Mouse (Mus musculus): ENCODE measurements around the gene Lrrc8a.
A peak's percentile ranks its signal among the peaks of the same experiment; 100 is the strongest.

The Lrrc8a gene

DNA sequence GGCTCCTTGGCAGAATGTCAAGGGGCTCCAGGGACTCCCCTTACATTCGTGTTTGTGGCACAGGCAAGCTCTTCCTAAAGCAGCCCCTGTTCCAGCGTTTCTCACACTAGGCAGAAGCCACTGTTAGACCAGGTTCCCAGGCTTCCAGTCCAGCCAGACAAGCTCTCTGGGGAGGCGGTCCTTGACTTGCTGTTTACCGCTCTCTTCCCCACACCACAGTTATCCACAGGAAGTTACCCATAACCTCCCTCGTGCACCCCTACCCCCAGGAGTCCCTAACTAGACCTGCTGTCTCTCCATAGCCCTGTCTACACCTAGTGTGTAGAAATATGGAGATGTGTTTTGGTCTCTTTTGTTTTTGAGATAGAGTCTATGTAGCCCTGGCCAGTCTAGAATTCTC, 16.3 kb downstream of the Lrrc8a start:
- TF ChIP-seq CTCF (conservative IDR thresholded peaks at IDR 0.05; ENCODE audit: low read length) (no peak), NANOG (IDR thresholded peaks at IDR 0.05; ENCODE audit: borderline replicate concordance, low read length) (no peak), POU5F1 (IDR thresholded peaks at IDR 0.05; ENCODE audit: borderline replicate concordance, low read length) (no peak)
- peaks cover 57% of the 10 kb centered on the region for H3K36me3 ChIP-seq (ENCODE audit: insufficient read depth, low read length)
- H3K4me1 ChIP-seq (replicated peaks; ENCODE audit: low read depth, low read length), result peaks cover 88% of the 10 kb centered on the region
- H3K27me3 ChIP-seq (ENCODE audit: insufficient read depth, low read length), result no peaks in the 10 kb centered on the region
- no peak overlapping the region for H3K4me3 ChIP-seq (replicated peaks; ENCODE audit: low read length)
- H3K9me3 ChIP-seq (ENCODE audit: low read length), result no peaks in the 10 kb centered on the region

DNA sequence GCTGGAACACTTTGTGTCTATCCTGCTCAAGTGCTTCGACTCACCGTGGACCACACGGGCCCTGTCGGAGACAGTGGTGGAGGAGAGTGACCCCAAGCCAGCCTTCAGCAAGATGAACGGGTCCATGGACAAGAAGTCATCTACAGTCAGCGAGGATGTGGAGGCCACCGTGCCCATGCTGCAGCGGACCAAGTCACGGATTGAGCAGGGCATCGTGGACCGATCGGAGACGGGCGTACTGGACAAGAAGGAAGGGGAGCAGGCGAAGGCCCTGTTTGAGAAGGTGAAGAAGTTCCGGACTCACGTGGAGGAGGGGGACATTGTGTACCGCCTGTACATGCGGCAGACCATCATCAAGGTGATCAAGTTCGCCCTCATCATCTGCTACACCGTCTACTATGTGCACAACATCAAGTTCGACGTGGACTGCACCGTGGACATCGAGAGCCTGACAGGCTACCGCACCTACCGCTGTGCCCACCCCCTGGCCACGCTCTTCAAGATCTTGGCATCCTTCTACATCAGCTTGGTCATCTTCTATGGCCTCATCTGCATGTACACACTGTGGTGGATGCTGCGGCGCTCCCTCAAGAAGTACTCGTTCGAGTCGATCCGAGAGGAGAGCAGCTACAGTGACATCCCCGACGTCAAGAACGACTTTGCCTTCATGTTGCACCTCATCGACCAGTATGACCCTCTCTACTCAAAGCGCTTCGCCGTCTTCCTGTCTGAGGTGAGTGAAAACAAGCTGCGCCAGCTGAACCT, 18.3 kb downstream of the Lrrc8a start:
- Histone ChIP-seq H3K9me3 (ENCODE audit: low read length) (no peaks in the 10 kb centered on the region), H3K36me3 (ENCODE audit: insufficient read depth, low read length) (peaks cover 67% of the 10 kb centered on the region), H3K4me1 (replicated peaks; ENCODE audit: low read depth, low read length) (peaks cover 86% of the 10 kb centered on the region), H3K27me3 (ENCODE audit: insufficient read depth, low read length) (no peaks in the 10 kb centered on the region), H3K4me3 (replicated peaks; ENCODE audit: low read length) (peak overlapping the region; percentile 62)
- TF ChIP-seq CTCF (conservative IDR thresholded peaks at IDR 0.05; ENCODE audit: low read length) (no peak), NANOG (IDR thresholded peaks at IDR 0.05; ENCODE audit: borderline replicate concordance, low read length) (no peak), POU5F1 (IDR thresholded peaks at IDR 0.05; ENCODE audit: borderline replicate concordance, low read length) (no peak)

DNA sequence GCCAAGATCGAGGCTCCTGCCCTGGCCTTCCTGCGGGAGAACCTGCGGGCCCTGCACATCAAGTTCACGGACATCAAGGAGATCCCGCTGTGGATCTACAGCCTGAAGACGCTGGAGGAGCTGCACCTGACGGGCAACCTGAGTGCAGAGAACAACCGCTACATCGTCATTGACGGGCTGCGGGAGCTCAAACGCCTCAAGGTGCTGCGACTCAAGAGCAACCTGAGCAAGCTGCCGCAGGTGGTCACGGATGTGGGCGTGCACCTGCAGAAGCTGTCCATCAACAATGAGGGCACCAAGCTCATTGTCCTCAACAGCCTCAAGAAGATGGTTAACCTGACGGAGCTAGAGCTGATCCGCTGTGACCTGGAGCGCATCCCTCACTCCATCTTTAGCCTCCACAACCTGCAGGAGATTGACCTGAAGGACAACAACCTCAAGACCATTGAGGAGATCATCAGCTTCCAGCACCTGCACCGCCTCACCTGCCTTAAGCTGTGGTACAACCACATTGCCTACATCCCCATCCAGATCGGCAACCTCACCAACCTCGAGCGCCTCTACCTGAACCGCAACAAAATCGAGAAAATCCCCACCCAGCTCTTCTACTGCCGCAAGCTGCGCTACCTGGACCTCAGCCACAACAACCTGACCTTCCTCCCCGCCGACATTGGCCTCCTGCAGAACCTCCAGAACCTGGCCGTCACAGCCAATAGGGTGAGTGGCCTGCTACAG, 19.3 kb downstream of the Lrrc8a start:
- H3K36me3 ChIP-seq (ENCODE audit: insufficient read depth, low read length), result peaks cover 74% of the 10 kb centered on the region
- TF ChIP-seq NANOG (IDR thresholded peaks at IDR 0.05; ENCODE audit: borderline replicate concordance, low read length) (no peak), POU5F1 (IDR thresholded peaks at IDR 0.05; ENCODE audit: borderline replicate concordance, low read length) (no peak)
- peaks cover 86% of the 10 kb centered on the region for H3K4me1 ChIP-seq (replicated peaks; ENCODE audit: low read depth, low read length)
- H3K27me3 ChIP-seq (ENCODE audit: insufficient read depth, low read length), result no peaks in the 10 kb centered on the region
- H3K9me3 ChIP-seq (ENCODE audit: low read length), result no peaks in the 10 kb centered on the region
- H3K4me3 ChIP-seq (replicated peaks; ENCODE audit: low read length), result peak overlapping the region; percentile 62

DNA sequence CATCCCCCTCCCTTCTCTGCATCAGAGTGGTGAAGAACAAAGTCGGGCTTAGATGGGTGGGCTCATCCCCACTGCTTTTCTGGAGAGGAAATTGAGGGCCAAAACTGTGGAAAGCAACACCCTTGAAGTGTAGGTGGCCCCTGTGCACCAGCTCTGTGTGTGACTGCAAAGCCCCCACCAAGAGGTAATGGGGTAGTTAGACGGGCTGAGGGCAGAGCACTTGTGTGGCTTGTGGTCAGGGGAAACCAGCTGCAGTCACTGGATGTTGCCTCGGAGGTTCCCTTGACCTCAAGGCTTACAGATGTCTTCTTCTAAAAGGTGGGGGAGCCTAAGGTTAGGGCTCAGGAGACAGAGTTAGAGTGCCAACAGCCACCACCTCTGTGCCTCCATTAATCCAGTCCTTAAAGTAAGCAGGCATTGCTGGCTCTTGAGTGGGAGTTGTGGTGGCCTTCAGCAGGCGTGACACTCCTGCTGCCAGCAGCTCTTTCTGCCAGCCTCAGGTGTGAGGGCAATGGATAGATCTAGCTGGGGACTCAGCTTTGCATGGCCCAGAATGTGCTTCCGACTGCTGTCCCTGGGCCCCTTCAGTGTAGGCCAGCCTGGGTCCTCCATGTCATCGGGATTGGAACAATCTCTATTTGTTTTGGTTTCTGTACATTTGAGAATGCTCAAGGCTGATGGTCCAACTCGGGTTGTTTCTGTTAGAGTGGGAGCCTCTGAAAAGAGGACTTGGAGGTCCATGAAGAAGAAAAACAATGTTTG, 20.4 kb downstream of the Lrrc8a start:
- Histone ChIP-seq H3K4me1 (replicated peaks; ENCODE audit: low read depth, low read length) (peaks cover 85% of the 10 kb centered on the region), H3K27me3 (ENCODE audit: insufficient read depth, low read length) (no peaks in the 10 kb centered on the region), H3K9me3 (ENCODE audit: low read length) (no peaks in the 10 kb centered on the region), H3K4me3 (replicated peaks; ENCODE audit: low read length) (no peak overlapping the region), H3K36me3 (ENCODE audit: insufficient read depth, low read length) (peaks cover 83% of the 10 kb centered on the region)
- TF ChIP-seq POU5F1 (IDR thresholded peaks at IDR 0.05; ENCODE audit: borderline replicate concordance, low read length), result no peak
- no peak for TF ChIP-seq NANOG (IDR thresholded peaks at IDR 0.05; ENCODE audit: borderline replicate concordance, low read length)
- TF ChIP-seq CTCF (conservative IDR thresholded peaks at IDR 0.05; ENCODE audit: low read length), result no peak

DNA sequence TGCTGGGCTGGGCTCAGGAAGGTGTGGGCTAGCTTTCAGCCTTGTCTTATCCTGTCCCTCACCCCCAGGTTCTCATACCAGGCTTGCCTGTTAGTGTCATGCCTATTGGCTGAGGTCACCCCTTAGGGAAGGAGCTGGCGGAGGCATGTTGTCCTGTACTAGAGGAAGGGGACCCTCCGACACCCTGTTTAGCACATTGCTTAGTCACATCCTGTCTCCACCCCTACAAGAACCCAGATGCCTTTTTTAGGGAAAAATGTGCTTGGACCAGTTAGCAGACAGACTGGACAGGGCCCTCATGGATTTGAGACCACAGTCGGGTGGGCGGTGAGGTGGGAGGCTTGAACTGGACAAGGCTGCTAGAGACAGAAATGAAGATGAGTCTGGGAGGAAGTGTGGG, 21.1 kb downstream of the Lrrc8a start:
- no peaks in the 10 kb centered on the region for H3K9me3 ChIP-seq (ENCODE audit: low read length)
- TF ChIP-seq POU5F1 (IDR thresholded peaks at IDR 0.05; ENCODE audit: borderline replicate concordance, low read length) (no peak), CTCF (conservative IDR thresholded peaks at IDR 0.05; ENCODE audit: low read length) (no peak), NANOG (IDR thresholded peaks at IDR 0.05; ENCODE audit: borderline replicate concordance, low read length) (no peak)

DNA sequence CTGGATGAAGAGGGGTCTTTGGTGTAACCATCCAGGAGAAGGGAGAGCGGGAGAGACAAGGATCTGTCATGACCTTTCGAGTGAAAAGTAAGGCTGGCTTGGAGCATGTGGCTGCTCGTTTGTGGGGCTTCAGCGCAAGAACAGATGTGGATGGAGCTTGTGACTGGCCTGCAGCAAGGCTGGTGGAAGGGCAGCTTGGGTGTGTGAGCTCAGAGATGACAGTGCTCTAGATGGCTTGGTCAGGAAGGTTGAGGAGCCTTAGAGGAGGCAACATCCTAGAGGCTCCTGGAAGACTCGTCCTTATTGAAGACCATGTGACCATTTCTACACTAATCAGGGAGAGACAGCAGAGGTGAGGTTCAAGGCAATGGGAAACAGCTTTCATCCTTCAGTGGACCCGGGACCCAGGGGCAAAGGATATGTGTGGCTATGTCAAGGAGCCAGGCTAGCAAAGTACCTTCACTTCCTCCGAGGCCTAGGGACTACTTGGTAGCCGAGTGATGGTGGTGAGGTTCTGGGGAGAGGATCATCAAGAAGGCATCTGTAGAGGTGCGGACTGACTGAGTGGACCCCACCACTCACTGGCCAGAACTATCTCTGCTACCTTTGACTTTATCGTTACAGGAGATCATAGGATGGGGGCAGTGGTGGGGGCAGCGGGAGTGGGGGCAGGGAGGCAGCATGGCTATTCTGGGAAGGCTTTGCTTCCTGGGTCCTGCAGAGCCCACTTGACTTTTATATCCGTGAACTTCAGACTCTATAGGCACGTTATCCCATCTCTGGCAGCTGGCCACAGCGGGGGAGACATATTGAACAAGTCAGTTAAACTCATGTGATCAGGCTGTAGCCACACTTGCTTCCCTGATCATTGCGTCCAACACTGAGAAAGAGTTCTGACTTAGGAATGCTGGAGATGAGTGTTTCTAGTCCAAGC, 21.9 kb downstream of the Lrrc8a start:
- Histone ChIP-seq H3K27me3 (ENCODE audit: insufficient read depth, low read length) (no peaks in the 10 kb centered on the region), H3K9me3 (ENCODE audit: low read length) (no peaks in the 10 kb centered on the region), H3K36me3 (ENCODE audit: insufficient read depth, low read length) (peaks cover 93% of the 10 kb centered on the region), H3K4me1 (replicated peaks; ENCODE audit: low read depth, low read length) (peaks cover 86% of the 10 kb centered on the region), H3K4me3 (replicated peaks; ENCODE audit: low read length) (no peak overlapping the region)
- TF ChIP-seq NANOG (IDR thresholded peaks at IDR 0.05; ENCODE audit: borderline replicate concordance, low read length), result no peak
- TF ChIP-seq CTCF (conservative IDR thresholded peaks at IDR 0.05; ENCODE audit: low read length), result no peak
- no peak for TF ChIP-seq POU5F1 (IDR thresholded peaks at IDR 0.05; ENCODE audit: borderline replicate concordance, low read length)

More for the DNA sequence above, 21.1 kb downstream of the Lrrc8a start:
- Histone ChIP-seq H3K4me3 (replicated peaks; ENCODE audit: low read length) (no peak overlapping the region), H3K27me3 (ENCODE audit: insufficient read depth, low read length) (no peaks in the 10 kb centered on the region), H3K36me3 (ENCODE audit: insufficient read depth, low read length) (peaks cover 86% of the 10 kb centered on the region), H3K4me1 (replicated peaks; ENCODE audit: low read depth, low read length) (peaks cover 85% of the 10 kb centered on the region)

DNA sequence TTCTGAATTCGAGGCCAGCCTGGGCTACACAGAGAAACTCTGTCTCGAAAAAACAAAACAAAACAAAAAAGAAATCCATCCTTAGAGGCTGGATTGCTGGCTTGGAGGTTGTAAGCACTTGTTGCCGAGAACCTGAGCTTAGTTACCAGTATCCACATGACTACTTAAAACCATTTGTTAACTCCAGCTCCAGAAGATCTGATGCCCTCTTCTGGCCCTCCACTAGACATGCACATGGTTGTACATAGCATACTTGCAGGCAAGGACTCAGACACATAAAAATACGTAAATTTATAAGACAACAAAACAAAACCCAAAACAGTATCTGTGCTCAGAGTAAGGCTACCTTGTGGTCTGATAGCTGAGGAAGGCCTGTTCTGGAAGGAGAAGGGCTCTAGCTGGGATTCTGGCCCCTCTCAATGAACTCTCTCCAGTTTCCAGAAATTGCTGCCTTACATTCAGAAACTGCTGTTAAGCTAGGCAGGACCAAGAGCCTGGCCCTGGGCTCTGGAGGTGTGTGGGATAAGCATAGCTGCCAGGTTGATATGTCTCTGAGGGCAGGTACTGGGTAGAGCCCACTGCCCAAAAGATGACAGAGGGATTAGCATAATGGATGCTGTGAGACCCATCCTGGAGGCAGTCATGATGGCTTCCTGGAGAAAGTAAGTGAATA, 23.7 kb downstream of the Lrrc8a start:
- Histone ChIP-seq H3K9me3 (ENCODE audit: low read length) (no peaks in the 10 kb centered on the region), H3K4me1 (replicated peaks; ENCODE audit: low read depth, low read length) (peaks cover 97% of the 10 kb centered on the region), H3K4me3 (replicated peaks; ENCODE audit: low read length) (no peak overlapping the region), H3K27me3 (ENCODE audit: insufficient read depth, low read length) (no peaks in the 10 kb centered on the region), H3K36me3 (ENCODE audit: insufficient read depth, low read length) (peaks cover 83% of the 10 kb centered on the region)
- TF ChIP-seq CTCF (conservative IDR thresholded peaks at IDR 0.05; ENCODE audit: low read length) (peak; percentile 13; the same call in 1 of the 2 replicates), NANOG (IDR thresholded peaks at IDR 0.05; ENCODE audit: borderline replicate concordance, low read length) (no peak)

Data from E14TG2a.4 (cell line).